Mouse (Mus musculus) ZHBTc4 (cell line): ENCODE data around the gene Olfr1335.
"Not testable (repeated sequence)": the region's sequence is repeated elsewhere in the genome, so short reads cannot be mapped to it uniquely, and the experiment has no call there.

Experiments
- DNase-seq: peaks from one replicate; pipeline ENCODE4 v3.0.0-alpha.2; 2011; ENCODE audit warnings: low read depth, low spot score

Gene Olfr1335

DNA sequence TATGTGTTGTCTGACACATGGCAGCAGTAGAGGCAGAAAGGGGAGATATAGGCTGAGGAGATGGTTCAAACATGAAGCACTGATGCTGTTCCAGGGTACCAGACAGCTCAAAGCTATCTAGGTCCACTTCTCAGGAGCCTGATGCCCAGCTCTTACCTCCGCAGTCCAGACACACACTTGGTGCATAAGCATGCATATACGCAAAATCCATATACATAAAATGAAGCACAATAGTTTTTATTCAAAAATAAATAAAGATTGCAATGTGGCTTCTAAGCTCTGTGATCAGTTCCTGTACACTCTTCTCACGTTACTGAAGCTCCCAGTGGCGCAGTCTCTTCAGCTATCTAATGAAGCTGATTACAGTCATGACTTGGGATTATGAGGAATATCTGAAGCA is at the start of gene Olfr1335:
Gene Olfr1335 (minus strand): TSS at position 101 of the 400 bp plus-strand sequence.
- DNase-seq, result no peak

- no peak for DNase-seq
Observed at GRCm38 (mm10) chr4:118836179-118836578, 26.4 kb upstream of the Olfr1335 start, which contains the start of gene Olfr1333. TSS of gene Olfr1333 (minus strand) at chr4:118836279.

DNA sequence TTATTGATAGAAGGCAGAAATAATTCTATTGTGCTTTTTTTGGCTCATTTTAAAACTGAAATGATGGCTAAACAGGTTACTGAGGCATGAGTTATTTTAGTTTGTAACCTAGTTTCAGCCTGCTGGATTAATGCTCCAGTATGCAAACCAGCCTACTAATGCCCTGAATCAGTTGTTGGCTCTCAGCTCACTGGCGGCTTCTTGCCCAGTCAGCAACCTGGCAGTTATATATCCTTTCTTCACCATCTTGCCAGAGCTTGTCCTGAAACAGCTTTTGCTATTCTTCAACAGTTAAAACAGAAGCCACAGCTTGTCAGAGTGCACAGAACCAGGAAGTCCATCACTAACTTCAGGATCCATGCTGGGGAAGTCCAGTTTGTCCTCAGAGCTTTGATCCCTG is 9.2 kb upstream of the Olfr1335 start:
- no peak for DNase-seq

- DNase-seq, result not testable (repeated sequence)
Observed at GRCm38 (mm10) chr4:118792796-118793195, 16.9 kb downstream of the Olfr1335 start.

DNA sequence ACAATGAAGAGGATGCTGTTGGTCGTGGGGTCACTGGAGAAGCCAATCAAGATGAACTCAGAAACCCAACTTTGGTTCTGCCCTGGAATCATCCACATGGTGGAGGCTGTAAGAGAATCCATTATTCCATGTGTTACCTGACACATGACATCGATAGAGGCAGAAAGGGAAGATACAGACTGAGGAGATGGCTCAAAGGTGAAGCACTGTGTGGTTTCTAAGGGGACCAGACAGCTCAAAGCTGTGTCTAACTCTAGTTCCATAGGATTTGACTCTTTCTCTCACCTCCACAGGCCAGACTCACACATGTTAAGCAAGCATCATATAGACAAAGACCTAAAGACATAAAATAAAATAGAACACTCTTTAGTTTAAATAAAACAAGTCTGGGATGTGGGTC is 27.3 kb downstream of the Olfr1335 start, which contains the start of gene Olfr1337:
Gene Olfr1337 (minus strand): TSS at position 101 of the 400 bp plus-strand sequence.
- DNase-seq, result no peak
